Mouse (Mus musculus) megakaryocyte, embryonic 14.5 days (primary cell): Measurements from ENCODE around the gene Kif26b.

Source experiments
- FLI1 ChIP-seq: IDR thresholded peaks from 2 replicates; pipeline ENCODE4 v1.6.1; 2012; ENCODE audit warnings: low read length, inconsistent platforms, mixed read lengths
- GATA1 ChIP-seq: IDR thresholded peaks from 3 replicates; pipeline ENCODE4 v1.6.1; 2012; ENCODE audit warnings: mixed read lengths, low read length, inconsistent platforms, borderline replicate concordance

- TF ChIP-seq GATA1 (no peak), FLI1 (no peak)
Measured at GRCm38 (mm10) chr1:178720821-178721220, 191.9 kb downstream of the Kif26b start.
